Mouse (Mus musculus) heart, embryonic 12.5 days (tissue): ENCODE data around the gene Cntn4. TPM values are rescaled to one million over a fixed set of nuclear protein-coding genes. Genes with fewer than 3 reads are reported as not detected.
A peak's percentile ranks its signal among the peaks of the same experiment; 100 is the strongest.

Experiments
- ATAC-seq: fragments of 200-750 bp; cut with Nextera tagmentation; 2 replicates; pipeline ENCODE4 v1.8.0; 2017; ENCODE audit warnings: moderate TSS enrichment, moderate library complexity; ENCODE audit not compliant: insufficient number of reproducible peaks, low FRiP score
- H3K27ac ChIP-seq: fragments of 300-500 bp; sonication (generic); 2 replicates; pipeline ENCODE4 v1.5.1; 2016; ENCODE audit warnings: mild to moderate bottlenecking, moderate library complexity; ENCODE audit not compliant: poor library complexity, severe bottlenecking
- H3K27me3 ChIP-seq: fragments of 300-500 bp; sonication (generic); replicated peaks from 2 replicates; pipeline ENCODE4 v1.6.1; 2016; ENCODE audit warnings: mild to moderate bottlenecking, moderate library complexity
- H3K36me3 ChIP-seq: fragments of 300-500 bp; sonication (generic); 2 replicates; pipeline ENCODE4 v1.6.1; 2016; ENCODE audit warnings: mild to moderate bottlenecking, moderate library complexity
- H3K4me1 ChIP-seq: fragments of 300-500 bp; sonication (generic); replicated peaks from 2 replicates; pipeline ENCODE4 v1.6.1; 2016; ENCODE audit warnings: mild to moderate bottlenecking
- H3K4me2 ChIP-seq: fragments of 300-500 bp; sonication (generic); 2 replicates; pipeline ENCODE4 v1.6.1; 2016; ENCODE audit warnings: mild to moderate bottlenecking, moderate library complexity
- H3K4me3 ChIP-seq: fragments of 300-500 bp; sonication (generic); 2 replicates; pipeline ENCODE4 v1.5.1; 2016; ENCODE audit warnings: mild to moderate bottlenecking
- H3K9ac ChIP-seq: fragments of 300-500 bp; sonication (generic); 2 replicates; pipeline ENCODE4 v1.6.1; 2016; ENCODE audit warnings: mild to moderate bottlenecking, moderate library complexity
- H3K9me3 ChIP-seq: fragments of 300-500 bp; sonication (generic); replicated peaks from 2 replicates; pipeline ENCODE4 v1.6.1; 2016; ENCODE audit warnings: mild to moderate bottlenecking, moderate library complexity
- WGBS: fragments of 180-500 bp; shearing (Covaris S2); methylation state at CpG from one replicate; pipeline ENCODE4 v1.1.7; 2016; 5-methylcytosine and 5-hydroxymethylcytosine counted together
- polyA plus RNA-seq: library from polyadenylated mRNA; unstranded; fragments of >200 nt; fragmentation: Nextera tagmentation; extraction: Ambion mirVana; gene quantifications from 2 replicates; pipeline ENCODE4 v1.2.1, GENCODE M21; 2016

Cntn4 gene
- polyA plus RNA-seq, 1 experiment from 2014 or later = 1.9 TPM

GRCm38 (mm10) chr6:106543500-106543899 is 866.0 kb downstream of the Cntn4 start:
- H3K27ac ChIP-seq = no peak overlapping the region

GRCm38 (mm10) chr6:106561649-106562048 is 884.2 kb downstream of the Cntn4 start:
- H3K4me2 ChIP-seq = no peak overlapping the region
- no peaks in the 10 kb centered on the region for H3K9me3 ChIP-seq
- H3K27ac ChIP-seq = no peak overlapping the region
- 84% methylated on average over 6 of the region's 6 CpGs for WGBS
- H3K4me1 ChIP-seq = no peaks in the 10 kb centered on the region
- no peaks in the 10 kb centered on the region for H3K27me3 ChIP-seq
- H3K9ac ChIP-seq = no peak overlapping the region
- ATAC-seq = no peak
- no peaks in the 10 kb centered on the region for H3K36me3 ChIP-seq
- H3K4me3 ChIP-seq = no peak overlapping the region

More at GRCm38 (mm10) chr6:106543500-106543899, 866.0 kb downstream of the Cntn4 start:
- Histone ChIP-seq H3K4me3 (no peak overlapping the region), H3K9me3 (no peaks in the 10 kb centered on the region), H3K4me1 (no peaks in the 10 kb centered on the region), H3K36me3 (no peaks in the 10 kb centered on the region), H3K27me3 (no peaks in the 10 kb centered on the region), H3K9ac (no peak overlapping the region), H3K4me2 (no peak overlapping the region)
- ATAC-seq = no peak

DNA sequence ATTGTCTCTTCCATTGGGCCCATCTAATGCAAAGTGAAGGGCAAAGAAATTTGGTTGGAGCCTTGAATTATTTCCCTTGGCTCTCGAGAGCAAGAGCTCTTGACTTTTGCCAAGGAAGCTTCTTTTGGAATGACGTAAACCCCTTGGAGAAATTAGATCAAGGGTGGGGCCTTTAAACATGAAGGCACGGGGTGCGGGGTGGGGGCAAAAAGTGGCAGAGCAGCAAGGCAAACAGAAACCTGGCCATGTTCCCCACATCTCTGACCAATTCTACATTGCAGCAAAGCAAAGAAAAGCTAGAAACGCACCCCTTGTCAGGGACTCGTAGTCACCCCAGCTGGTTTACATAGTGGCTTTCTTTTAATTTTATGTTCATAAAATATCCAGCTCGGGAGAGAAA is 887.9 kb downstream of the Cntn4 start:
- no peak for ATAC-seq
- no peaks in the 10 kb centered on the region for H3K27me3 ChIP-seq
- H3K27ac ChIP-seq = no peak overlapping the region
- H3K4me2 ChIP-seq = no peak overlapping the region
- no peaks in the 10 kb centered on the region for H3K9me3 ChIP-seq
- WGBS = 73% methylated on average over 7 of the region's 7 CpGs
- no peaks in the 10 kb centered on the region for H3K4me1 ChIP-seq
- no peaks in the 10 kb centered on the region for H3K36me3 ChIP-seq
- no peak overlapping the region for H3K9ac ChIP-seq
- H3K4me3 ChIP-seq = no peak overlapping the region

DNA sequence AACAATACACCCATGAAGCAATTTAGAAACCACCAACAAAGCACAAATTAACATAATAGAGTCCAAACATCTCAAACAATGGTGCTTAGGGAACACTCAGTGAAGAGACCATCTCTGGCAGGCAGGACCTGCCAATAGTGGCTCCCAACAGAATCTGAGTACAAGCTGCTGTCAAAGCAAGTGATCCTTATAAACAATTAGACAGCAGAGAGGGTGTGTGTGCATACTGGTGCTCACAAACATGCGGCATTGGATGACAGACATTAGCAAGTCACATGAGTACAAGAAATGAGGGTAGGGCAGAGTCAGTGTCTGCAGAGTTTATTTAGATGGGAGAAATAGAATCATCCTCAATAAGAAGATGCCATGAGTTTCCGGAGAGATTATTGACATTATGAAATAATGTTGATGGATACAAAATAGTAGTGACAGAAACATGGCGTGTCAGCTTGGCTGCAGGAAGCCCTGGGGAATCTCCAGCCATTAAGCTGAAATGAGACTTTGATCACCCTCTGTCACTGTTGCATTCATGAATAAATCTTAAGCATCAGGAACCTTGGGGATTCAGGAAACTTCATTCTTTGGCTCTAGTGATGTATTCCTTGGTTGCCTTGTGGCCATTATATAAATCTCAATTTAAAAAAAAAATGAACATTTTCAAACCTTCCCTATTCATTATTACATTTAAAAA is 888.5 kb downstream of the Cntn4 start:
- H3K9me3 ChIP-seq = no peaks in the 10 kb centered on the region
- no peaks in the 10 kb centered on the region for H3K4me1 ChIP-seq
- H3K4me3 ChIP-seq = no peak overlapping the region
- H3K27ac ChIP-seq = no peak overlapping the region
- 85% methylated on average over 3 of the region's 3 CpGs for WGBS
- H3K9ac ChIP-seq = no peak overlapping the region
- no peaks in the 10 kb centered on the region for H3K36me3 ChIP-seq
- no peak overlapping the region for H3K4me2 ChIP-seq
- no peaks in the 10 kb centered on the region for H3K27me3 ChIP-seq
- ATAC-seq = no peak

GRCm38 (mm10) chr6:106566929-106567621 is 889.6 kb downstream of the Cntn4 start:
- ATAC-seq = no peak
- no peak overlapping the region for H3K27ac ChIP-seq
- 81% methylated on average over 11 of the region's 11 CpGs for WGBS
- H3K4me2 ChIP-seq = no peak overlapping the region
- H3K9ac ChIP-seq = no peak overlapping the region
- no peaks in the 10 kb centered on the region for H3K9me3 ChIP-seq
- H3K36me3 ChIP-seq = no peaks in the 10 kb centered on the region
- H3K27me3 ChIP-seq = no peaks in the 10 kb centered on the region
- no peak overlapping the region for H3K4me3 ChIP-seq
- no peaks in the 10 kb centered on the region for H3K4me1 ChIP-seq

DNA sequence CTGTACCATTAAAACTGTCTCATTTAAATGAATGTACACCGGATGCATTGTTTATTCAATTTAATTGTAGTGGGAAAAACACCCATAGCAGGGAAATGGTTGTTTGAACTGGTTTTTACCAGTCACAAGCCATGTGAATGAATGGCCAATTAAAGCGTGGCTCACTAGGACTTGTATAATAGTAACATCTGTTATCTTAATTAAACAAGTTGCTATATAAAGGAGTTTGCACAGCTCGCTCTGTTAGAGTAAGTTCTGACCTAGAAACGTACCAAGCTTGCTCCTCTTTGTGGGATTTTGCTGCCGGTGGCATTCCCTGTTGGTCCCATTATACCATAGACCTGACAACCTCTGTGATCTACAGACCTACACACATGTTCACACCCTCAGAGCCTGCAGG is 902.7 kb downstream of the Cntn4 start:
- no peaks in the 10 kb centered on the region for H3K9me3 ChIP-seq
- H3K4me1 ChIP-seq = no peaks in the 10 kb centered on the region
- no peaks in the 10 kb centered on the region for H3K27me3 ChIP-seq
- 68% methylated on average over 5 of the region's 5 CpGs for WGBS
- no peak overlapping the region for H3K27ac ChIP-seq
- no peak overlapping the region for H3K9ac ChIP-seq
- no peak overlapping the region for H3K4me2 ChIP-seq
- no peaks in the 10 kb centered on the region for H3K36me3 ChIP-seq
- no peak overlapping the region for H3K4me3 ChIP-seq
- no peak for ATAC-seq

DNA sequence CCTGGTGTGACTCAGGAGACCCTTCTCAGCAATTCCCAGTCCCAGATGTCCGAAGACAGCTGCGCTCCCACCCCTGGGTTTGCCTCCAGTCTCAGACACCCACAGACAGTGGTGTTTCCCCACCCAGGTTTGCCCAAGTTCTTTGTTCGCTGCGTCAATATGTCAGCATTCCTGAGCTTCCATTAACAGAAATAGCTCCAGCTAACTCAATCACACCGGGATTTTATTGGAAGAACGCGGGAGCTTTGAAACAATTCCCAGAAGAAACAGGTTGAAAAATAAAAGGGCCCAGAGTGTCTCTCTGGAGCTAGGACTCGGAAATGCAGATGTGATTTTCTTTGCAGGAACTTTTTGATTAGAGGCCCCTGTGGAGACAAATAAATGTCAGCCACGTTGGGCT is 916.3 kb downstream of the Cntn4 start:
- Histone ChIP-seq H3K4me3 (peak overlapping the region; percentile 16; the same call in 1 of the 2 replicates), H3K36me3 (no peaks in the 10 kb centered on the region), H3K4me1 (no peaks in the 10 kb centered on the region), H3K27me3 (no peaks in the 10 kb centered on the region), H3K9ac (no peak overlapping the region), H3K9me3 (no peaks in the 10 kb centered on the region), H3K4me2 (peak overlapping the region; percentile 57), H3K27ac (no peak overlapping the region)
- ATAC-seq = no peak
- WGBS = 23% methylated on average over 9 of the region's 9 CpGs

DNA sequence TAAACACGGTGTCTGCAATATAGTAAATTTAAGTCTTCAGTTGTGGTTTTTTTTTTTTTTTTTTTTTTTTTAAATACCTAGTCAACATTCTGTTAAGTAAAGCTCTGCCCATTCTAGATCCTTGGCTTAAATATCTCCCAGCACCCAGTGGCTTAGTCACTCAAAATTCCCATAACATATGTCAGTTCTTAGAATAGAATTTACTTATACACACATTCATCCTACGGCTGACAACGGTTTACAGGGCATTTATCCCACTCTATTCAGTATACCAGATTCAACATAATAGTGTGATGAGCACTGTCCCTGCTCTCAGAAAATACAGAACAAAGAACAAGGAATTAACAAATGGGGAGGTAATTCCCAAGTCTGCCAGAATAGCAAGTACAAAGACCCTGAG is 939.6 kb downstream of the Cntn4 start:
- Histone ChIP-seq H3K36me3 (no peaks in the 10 kb centered on the region), H3K9me3 (no peaks in the 10 kb centered on the region), H3K27me3 (no peaks in the 10 kb centered on the region), H3K4me2 (no peak overlapping the region), H3K4me1 (no peaks in the 10 kb centered on the region), H3K9ac (no peak overlapping the region), H3K27ac (no peak overlapping the region), H3K4me3 (no peak overlapping the region)
- ATAC-seq = no peak
- WGBS = 87% methylated on average over 3 of the region's 3 CpGs

DNA sequence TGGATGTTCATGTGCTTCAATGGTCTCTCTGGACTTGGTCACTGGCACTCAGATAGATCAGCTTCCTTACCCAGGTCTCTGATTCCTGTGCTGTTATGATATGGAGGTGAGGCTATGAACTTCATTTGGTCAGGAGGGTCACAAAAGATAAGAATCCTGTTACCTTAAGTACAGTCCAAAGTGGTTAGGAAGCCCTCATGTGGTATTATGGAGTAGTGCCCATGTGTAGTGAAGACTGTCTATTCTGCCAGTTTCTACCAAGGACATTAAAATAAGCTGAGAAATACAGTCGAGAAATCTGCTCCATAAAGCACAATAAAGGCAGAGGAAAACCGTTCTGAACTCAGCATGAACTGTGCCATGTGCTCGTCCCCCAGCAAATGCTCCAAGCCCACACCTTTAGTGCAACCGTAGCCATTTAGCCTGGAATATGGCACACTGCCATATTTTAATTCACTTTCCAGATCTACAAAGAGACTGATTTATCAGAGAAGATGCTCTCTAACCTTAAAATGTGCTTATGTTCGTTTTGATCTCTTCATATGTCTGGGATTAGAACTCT is 943.8 kb downstream of the Cntn4 start:
- H3K9ac ChIP-seq = no peak overlapping the region
- H3K4me1 ChIP-seq = no peaks in the 10 kb centered on the region
- 69% methylated on average over 5 of the region's 5 CpGs for WGBS
- H3K9me3 ChIP-seq = no peaks in the 10 kb centered on the region
- no peak overlapping the region for H3K4me3 ChIP-seq
- no peak for ATAC-seq
- no peaks in the 10 kb centered on the region for H3K36me3 ChIP-seq
- no peak overlapping the region for H3K4me2 ChIP-seq
- no peaks in the 10 kb centered on the region for H3K27me3 ChIP-seq
- no peak overlapping the region for H3K27ac ChIP-seq

- H3K4me2 ChIP-seq = no peak overlapping the region
- H3K9me3 ChIP-seq = no peaks in the 10 kb centered on the region
- H3K9ac ChIP-seq = no peak overlapping the region
- 73% methylated on average over 3 of the region's 3 CpGs for WGBS
- ATAC-seq = no peak
- no peaks in the 10 kb centered on the region for H3K27me3 ChIP-seq
- no peaks in the 10 kb centered on the region for H3K4me1 ChIP-seq
- no peak overlapping the region for H3K27ac ChIP-seq
- no peak overlapping the region for H3K4me3 ChIP-seq
- H3K36me3 ChIP-seq = no peaks in the 10 kb centered on the region
Observed at GRCm38 (mm10) chr6:106643026-106643425, 965.6 kb downstream of the Cntn4 start.

DNA sequence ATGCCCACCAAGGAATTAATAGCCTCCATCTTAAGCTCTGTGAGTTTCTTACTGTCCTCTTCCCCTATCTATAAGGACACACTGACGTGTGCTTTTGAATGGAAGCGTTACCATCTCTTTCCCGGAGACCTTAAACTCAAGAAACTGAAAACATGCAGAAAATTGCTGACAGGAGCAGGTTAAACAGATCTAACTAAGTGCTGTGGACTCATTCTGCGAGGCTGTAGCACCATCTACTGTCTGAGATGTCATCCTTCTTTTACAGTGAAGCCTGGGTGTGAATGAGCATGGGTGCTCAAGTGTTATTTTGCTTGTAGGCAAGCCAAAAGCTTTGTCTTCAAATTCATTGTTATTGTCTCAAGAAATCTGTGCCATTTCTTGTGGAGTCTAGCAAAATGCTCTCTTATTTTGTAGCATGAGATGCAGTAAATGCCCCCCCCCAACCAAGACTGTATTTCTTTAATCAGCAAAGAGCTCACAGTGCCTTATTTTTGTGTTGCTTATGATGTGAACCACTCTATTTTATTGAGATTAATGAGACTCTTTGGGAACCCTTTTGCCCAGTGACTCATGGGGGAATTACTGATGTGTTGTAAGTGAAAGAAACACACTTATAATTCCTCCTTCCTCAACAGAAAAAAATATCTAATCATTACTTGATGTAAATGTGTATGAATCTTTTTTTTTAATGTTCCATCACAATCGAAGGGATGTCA is 968.2 kb downstream of the Cntn4 start:
- H3K4me1 ChIP-seq = no peaks in the 10 kb centered on the region
- H3K9me3 ChIP-seq = no peaks in the 10 kb centered on the region
- H3K27ac ChIP-seq = no peak overlapping the region
- no peak for ATAC-seq
- H3K27me3 ChIP-seq = no peaks in the 10 kb centered on the region
- 28% methylated on average over 5 of the region's 5 CpGs for WGBS
- H3K36me3 ChIP-seq = no peaks in the 10 kb centered on the region
- no peak overlapping the region for H3K4me2 ChIP-seq
- no peak overlapping the region for H3K4me3 ChIP-seq
- H3K9ac ChIP-seq = no peak overlapping the region
